Mouse (Mus musculus) thymus, adult 2 months (tissue): Measurements from ENCODE around the gene Slc16a10.

Experiments
- CTCF ChIP-seq: fragments of 200-500 bp; IDR thresholded peaks from 2 replicates; pipeline ENCODE4 v1.5.1; 2012; ENCODE audit warnings: mild to moderate bottlenecking, control low read depth, low read length, moderate library complexity, borderline replicate concordance; ENCODE audit not compliant: control insufficient read depth, poor library complexity, insufficient read depth; ENCODE audit errors: extremely low read depth
- POLR2A ChIP-seq: fragments of 200-500 bp; IDR thresholded peaks from 2 replicates; pipeline ENCODE4 v1.6.1; 2012; ENCODE audit warnings: mild to moderate bottlenecking, low read length, control low read depth, moderate library complexity; ENCODE audit not compliant: control insufficient read depth, poor library complexity, insufficient read depth; ENCODE audit errors: extremely low read depth

DNA sequence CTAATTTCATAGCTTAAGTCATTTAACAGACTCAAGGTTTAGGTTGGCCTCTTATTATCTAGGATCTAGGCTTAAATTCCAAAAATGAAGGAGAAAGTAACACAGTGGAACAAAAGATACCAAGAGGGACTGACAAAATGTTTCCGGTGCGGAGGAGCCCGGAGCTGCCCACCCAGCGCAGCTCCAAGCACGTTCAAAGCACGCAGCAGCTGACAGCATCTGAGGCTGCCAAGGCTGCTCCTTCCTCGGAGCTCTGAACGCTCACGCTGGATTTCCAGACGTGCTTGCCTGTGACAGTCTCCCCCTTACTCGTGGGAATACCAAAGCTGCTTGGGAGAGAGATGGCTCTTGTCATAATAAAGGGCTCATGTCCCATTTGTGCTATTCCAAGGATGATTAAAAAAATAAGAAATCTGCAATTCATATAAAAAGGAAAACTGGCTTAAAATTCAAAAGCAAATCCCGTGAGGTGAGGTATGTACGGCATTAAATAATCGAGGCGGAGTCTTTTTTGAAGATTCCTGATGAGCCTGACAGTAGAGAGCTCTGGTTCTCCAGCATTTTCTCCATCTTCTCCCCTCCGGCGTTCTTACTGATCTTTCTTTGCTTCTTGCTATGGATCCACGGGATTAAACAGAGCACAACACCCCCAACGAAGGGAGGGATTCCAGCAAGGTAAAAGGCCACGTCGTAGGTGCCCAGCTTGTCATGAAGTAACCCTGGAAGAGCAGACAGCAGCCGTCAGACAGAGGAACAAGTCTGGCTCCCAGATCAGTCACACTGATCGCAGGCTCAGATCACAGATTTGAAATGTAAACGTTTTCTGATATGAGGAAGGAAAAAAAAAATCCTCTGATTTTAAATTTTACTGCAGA lies 105.1 kb downstream of the Slc16a10 start:
- no peak for TF ChIP-seq CTCF
- no peak for TF ChIP-seq POLR2A
